7 mouse cellular contexts compared by ENCODE assay signal in genomic region chr12:86803651-86804307, GRCm38 (mm10).
DNase-seq lines count a peak whose midpoint lies in the region; ATAC-seq and TF ChIP-seq lines count a peak whose summit lies in the region.

No protein-coding gene starts in this region.

- peak; percentile 22; the same call in 1 of the 2 replicates for TF ChIP-seq CTCF in liver, embryonic 14.5 days (IDR thresholded peaks at IDR 0.05; ENCODE audit: low read depth)

- intact Hi-C loops in left cerebral cortex, postnatal 36 days (cut with DNase I): loop anchor here (2.0 kb wide), 1 partner anchor 21 kb away; no protein-coding TSS in a partner anchor

- no peak for ATAC-seq in liver, embryonic 14.5 days (ENCODE audit: insufficient read depth)
- no peak for ATAC-seq in liver, embryonic 11.5 days (replicated peaks; ENCODE audit: low FRiP score)
- no peak for ATAC-seq in hindbrain, embryonic 14.5 days (ENCODE audit: low FRiP score)
- ATAC-seq in neural tube, embryonic 12.5 days (ENCODE audit: low FRiP score, low read depth): no peak

- H3K9ac ChIP-seq in liver, embryonic 14.5 days (replicated peaks): no peak overlapping the region
- H3K9ac ChIP-seq in liver, embryonic 11.5 days (ENCODE audit: low read depth, low read length): no peak overlapping the region
- H3K9ac ChIP-seq in hindbrain, embryonic 14.5 days: 0 out of 2 replicates have a peak overlapping the region, but pooled peaks have one; percentile 32
- H3K9ac ChIP-seq in neural tube, embryonic 12.5 days: no peak overlapping the region

- H3K4me1 ChIP-seq in liver, embryonic 14.5 days (replicated peaks; ENCODE audit: control insufficient read depth in 2 of 2, insufficient read depth in 2 of 2, low read length in 1 of 2): peaks cover 15 to 34% of the 10 kb centered on the region in 2 experiments
- H3K4me1 ChIP-seq in liver, embryonic 11.5 days (replicated peaks; ENCODE audit: control insufficient read depth, insufficient read depth, low read length): peaks cover 60% of the 10 kb centered on the region
- H3K4me1 ChIP-seq in embryonic facial prominence, embryonic 10.5 days: peaks cover 97% of the 10 kb centered on the region
- H3K4me1 ChIP-seq in hindbrain, embryonic 14.5 days (replicated peaks; ENCODE audit: control insufficient read depth, insufficient read depth, low read length): peaks cover 98% of the 10 kb centered on the region
- peaks cover 91% of the 10 kb centered on the region for H3K4me1 ChIP-seq in neural tube, embryonic 12.5 days

- H3K4me2 ChIP-seq in liver, embryonic 14.5 days (ENCODE audit: low read depth): no peak overlapping the region
- H3K4me2 ChIP-seq in liver, embryonic 11.5 days: no peak overlapping the region
- no peak overlapping the region for H3K4me2 ChIP-seq in hindbrain, embryonic 14.5 days (replicated peaks)
- H3K4me2 ChIP-seq in neural tube, embryonic 12.5 days (replicated peaks): 0 out of 2 replicates have a peak overlapping the region, but pooled peaks have one; percentile 16

- peaks cover 3% of the 10 kb centered on the region; the same call in 1 of the 2 replicates for H3K27me3 ChIP-seq in liver, embryonic 14.5 days (ENCODE audit: control insufficient read depth, insufficient read depth, low read length)
- H3K27me3 ChIP-seq in liver, embryonic 11.5 days (replicated peaks; ENCODE audit: control insufficient read depth, insufficient read depth, low read length): peaks cover 5% of the 10 kb centered on the region; the same call in 1 of the 2 replicates
- H3K27me3 ChIP-seq in embryonic facial prominence, embryonic 10.5 days (replicated peaks; ENCODE audit: low read depth, poor library complexity, severe bottlenecking): peaks cover 12% of the 10 kb centered on the region; the same call in 1 of the 2 replicates
- H3K27me3 ChIP-seq in hindbrain, embryonic 14.5 days (ENCODE audit: control insufficient read depth, insufficient read depth, low read length): no peaks in the 10 kb centered on the region
- no peaks in the 10 kb centered on the region for H3K27me3 ChIP-seq in neural tube, embryonic 12.5 days (replicated peaks)

- no peak overlapping the region for H3K27ac ChIP-seq in liver, embryonic 14.5 days
- no peak overlapping the region for H3K27ac ChIP-seq in liver, embryonic 11.5 days (ENCODE audit: low read depth, low read length)
- peak overlapping the region; percentile 90 for H3K27ac ChIP-seq in embryonic facial prominence, embryonic 10.5 days (replicated peaks)
- H3K27ac ChIP-seq in hindbrain, embryonic 14.5 days: peak overlapping the region; percentile 98
- no peak overlapping the region; the same call in 1 of the 2 replicates for H3K27ac ChIP-seq in neural tube, embryonic 12.5 days

- no peak overlapping the region for H3K4me3 ChIP-seq in liver, embryonic 14.5 days (ENCODE audit: insufficient read depth in 1 of 2, low read depth in 2 of 2, low read length in 2 of 2)
- H3K4me3 ChIP-seq in liver, embryonic 11.5 days (ENCODE audit: low read depth, low read length): no peak overlapping the region
- H3K4me3 ChIP-seq in embryonic facial prominence, embryonic 10.5 days: no peak overlapping the region
- H3K4me3 ChIP-seq in hindbrain, embryonic 14.5 days (replicated peaks; ENCODE audit: low read length): no peak overlapping the region
- no peak overlapping the region for H3K4me3 ChIP-seq in neural tube, embryonic 12.5 days

- TF ChIP-seq EP300 in liver, embryonic 14.5 days (IDR thresholded peaks at IDR 0.05; ENCODE audit: low read depth): no peak

- no peak for DNase-seq in liver, embryonic 14.5 days (ENCODE audit: low read depth in 3 of 3, low spot score in 3 of 3)
- DNase-seq in liver, embryonic 11.5 days (ENCODE audit: low spot score): no peak
- peak; percentile 17 for DNase-seq in embryonic facial prominence, embryonic 10.5 days (ENCODE audit: low spot score)
- no peak for DNase-seq in hindbrain, embryonic 14.5 days (ENCODE audit: low spot score)
- no peak for DNase-seq in spleen, adult 12 weeks (ENCODE audit: low spot score)
- no peak for DNase-seq in left cerebral cortex, postnatal 36 days (ENCODE audit: low spot score in 2 of 2)

- H3K36me3 ChIP-seq in liver, embryonic 14.5 days (replicated peaks; ENCODE audit: control insufficient read depth, insufficient read depth, low read depth): no peaks in the 10 kb centered on the region
- no peaks in the 10 kb centered on the region for H3K36me3 ChIP-seq in liver, embryonic 11.5 days (ENCODE audit: control insufficient read depth, insufficient read depth, low read length)
- H3K36me3 ChIP-seq in embryonic facial prominence, embryonic 10.5 days (replicated peaks): no peaks in the 10 kb centered on the region
- no peaks in the 10 kb centered on the region for H3K36me3 ChIP-seq in hindbrain, embryonic 14.5 days (replicated peaks; ENCODE audit: control insufficient read depth, insufficient read depth)
- H3K36me3 ChIP-seq in neural tube, embryonic 12.5 days: no peaks in the 10 kb centered on the region

- H3K9me3 ChIP-seq in liver, embryonic 14.5 days (ENCODE audit: control insufficient read depth, low read length): no peaks in the 10 kb centered on the region
- no peaks in the 10 kb centered on the region for H3K9me3 ChIP-seq in liver, embryonic 11.5 days (ENCODE audit: control insufficient read depth, low read length)
- no peaks in the 10 kb centered on the region for H3K9me3 ChIP-seq in embryonic facial prominence, embryonic 10.5 days
- no peaks in the 10 kb centered on the region for H3K9me3 ChIP-seq in hindbrain, embryonic 14.5 days (ENCODE audit: control insufficient read depth, low read length)
- H3K9me3 ChIP-seq in neural tube, embryonic 12.5 days: no peaks in the 10 kb centered on the region

- WGBS in liver, embryonic 14.5 days (ENCODE audit: insufficient replicate concordance): 34% methylated on average over 6 of the region's 6 CpGs
- 45% methylated on average over 6 of the region's 6 CpGs for WGBS in liver, embryonic 11.5 days
- 58% methylated on average over 6 of the region's 6 CpGs for WGBS in embryonic facial prominence, embryonic 10.5 days
- WGBS in hindbrain, embryonic 14.5 days: 43% methylated on average over 6 of the region's 6 CpGs
- 60% methylated on average over 6 of the region's 6 CpGs for WGBS in neural tube, embryonic 12.5 days

Comparison
In these comparisons a context has a peak if more than half of its experiments do, and no peak if none do; other contexts are left out.
1. H3K27ac ChIP-seq: peak in embryonic facial prominence, embryonic 10.5 days (single experiment) and hindbrain, embryonic 14.5 days (single experiment); none in liver, embryonic 14.5 days (single experiment), liver, embryonic 11.5 days (single experiment) and neural tube, embryonic 12.5 days (single experiment).